8 mouse cellular contexts compared by ENCODE assay signal in genomic region chr11:33512854-33513375, GRCm38 (mm10). TPM values are rescaled to one million over a fixed set of nuclear protein-coding genes. Genes with fewer than 3 reads are reported as not detected.
A peak's percentile ranks its signal among the peaks of the same experiment; 100 is the strongest.
DNase-seq lines count a peak whose midpoint lies in the region; ATAC-seq and TF ChIP-seq lines count a peak whose summit lies in the region.

No protein-coding gene starts in this region.

- DNase-seq in thymus, adult 2 months = peak; percentile 12
- DNase-seq in thymus, postnatal 14 days = no peak
- peak; percentile 10 for DNase-seq in gonadal fat pad, adult 2 months (ENCODE audit: low read depth)
- peak; percentile 48 to 74 for DNase-seq in left cerebral cortex, postnatal 10 days (ENCODE audit: extremely low spot score in 1 of 2, low spot score in 2 of 2)
- peak; percentile 54 for DNase-seq in right cerebral cortex, postnatal 4 days

- H3K4me3 ChIP-seq in thymus, adult 2 months (ENCODE audit: control insufficient read depth, insufficient read depth, low read length) = peak overlapping the region; percentile 46
- H3K4me3 ChIP-seq in embryonic facial prominence, embryonic 12.5 days = peak overlapping the region; percentile 87
- H3K4me3 ChIP-seq in intestine, embryonic 15.5 days (replicated peaks) = peak overlapping the region; percentile 89
- H3K4me3 ChIP-seq in megakaryocyte, embryonic 14.5 days (replicated peaks) = peak overlapping the region; percentile 93

- no peak for TF ChIP-seq CTCF in thymus, adult 2 months (IDR thresholded peaks at IDR 0.05; ENCODE audit: borderline replicate concordance, control insufficient read depth, extremely low read depth, insufficient read depth, low read length, poor library complexity)

- peak overlapping the region; percentile 78 for H3K9ac ChIP-seq in embryonic facial prominence, embryonic 12.5 days
- peak overlapping the region; percentile 80 for H3K9ac ChIP-seq in intestine, embryonic 15.5 days

- no peaks in the 10 kb centered on the region for H3K36me3 ChIP-seq in thymus, adult 2 months (ENCODE audit: control insufficient read depth, insufficient read depth, low read length)
- no peaks in the 10 kb centered on the region for H3K36me3 ChIP-seq in embryonic facial prominence, embryonic 12.5 days
- H3K36me3 ChIP-seq in intestine, embryonic 15.5 days = no peaks in the 10 kb centered on the region
- H3K36me3 ChIP-seq in megakaryocyte, embryonic 14.5 days (replicated peaks; ENCODE audit: low read length) = no peaks in the 10 kb centered on the region

- peak overlapping the region; percentile 73 for H3K4me2 ChIP-seq in embryonic facial prominence, embryonic 12.5 days (replicated peaks)
- peak overlapping the region; percentile 87 for H3K4me2 ChIP-seq in intestine, embryonic 15.5 days (replicated peaks)

- H3K27me3 ChIP-seq in thymus, adult 2 months (ENCODE audit: control insufficient read depth, insufficient read depth, low read length) = peaks cover 6% of the 10 kb centered on the region; the same call in 1 of the 2 replicates
- no peaks in the 10 kb centered on the region for H3K27me3 ChIP-seq in embryonic facial prominence, embryonic 12.5 days
- H3K27me3 ChIP-seq in intestine, embryonic 15.5 days (replicated peaks) = no peaks in the 10 kb centered on the region
- peaks cover 26% of the 10 kb centered on the region for H3K27me3 ChIP-seq in megakaryocyte, embryonic 14.5 days (replicated peaks)

- no peak for TF ChIP-seq POLR2A in thymus, adult 2 months (IDR thresholded peaks at IDR 0.05; ENCODE audit: control insufficient read depth, extremely low read depth, insufficient read depth, low read length, poor library complexity)

- no peak overlapping the region for H3K27ac ChIP-seq in thymus, adult 2 months (ENCODE audit: control insufficient read depth, insufficient read depth, low read length)
- peak overlapping the region; percentile 78 for H3K27ac ChIP-seq in embryonic facial prominence, embryonic 12.5 days
- H3K27ac ChIP-seq in intestine, embryonic 15.5 days = peak overlapping the region; percentile 71

- 2% methylated on average over 43 of the region's 43 CpGs for WGBS in thymus, adult 2 months
- 1% methylated on average over 43 of the region's 43 CpGs for WGBS in embryonic facial prominence, embryonic 12.5 days
- WGBS in intestine, embryonic 15.5 days = under 1% methylated on average over 43 of the region's 43 CpGs

- peak; percentile 82 for ATAC-seq in embryonic facial prominence, embryonic 12.5 days (ENCODE audit: insufficient number of reproducible peaks, insufficient read depth, low FRiP score, low TSS enrichment)
- peak; percentile 94 for ATAC-seq in intestine, embryonic 15.5 days

- 0 out of 2 replicates have a peak, but pooled peaks cover 3% of the 10 kb centered on the region for H3K4me1 ChIP-seq in thymus, adult 2 months (replicated peaks; ENCODE audit: control insufficient read depth, insufficient read depth, low read length)
- no peaks in the 10 kb centered on the region for H3K4me1 ChIP-seq in embryonic facial prominence, embryonic 12.5 days
- no peaks in the 10 kb centered on the region for H3K4me1 ChIP-seq in intestine, embryonic 15.5 days (replicated peaks)
- peaks cover 14% of the 10 kb centered on the region for H3K4me1 ChIP-seq in megakaryocyte, embryonic 14.5 days

- no peaks in the 10 kb centered on the region for H3K9me3 ChIP-seq in embryonic facial prominence, embryonic 12.5 days
- H3K9me3 ChIP-seq in intestine, embryonic 15.5 days = no peaks in the 10 kb centered on the region
- no peaks in the 10 kb centered on the region for H3K9me3 ChIP-seq in megakaryocyte, embryonic 14.5 days

- intact Hi-C loops in left cerebral cortex, postnatal 10 days (cut with DNase I) = no loop called here

RNA-seq across cellular contexts. Expression of gene Ranbp17, which starts 0.6 kb away (rescaled TPM):
- polyA plus RNA-seq in thymus, adult 2 months (2012; rRNA removed) = 0.14 and 0.30 TPM in 2 replicates
- 8.6 and 9.3 TPM in 2 replicates for polyA plus RNA-seq in embryonic facial prominence, embryonic 12.5 days (2016; fragmentation: Nextera tagmentation; extraction: Ambion mirVana)
- 1.1 and 1.3 TPM in 2 replicates for polyA plus RNA-seq in gonadal fat pad, adult 2 months (2012; rRNA removed)
- polyA plus RNA-seq in intestine, embryonic 15.5 days (2015; fragmentation: Nextera tagmentation; extraction: Ambion mirVana) = 2.7 TPM in 2 replicates
- total RNA-seq in left cerebral cortex, postnatal 10 days (2021) = 10 to 100 TPM in 1 of 2 experiments, 1 to 10 TPM in 1; 9.6 to 10.8 TPM
- 0.16 TPM in 1 of 2 replicates, not detected in the other for polyA plus RNA-seq in megakaryocyte, embryonic 14.5 days (2012; ENCODE audit: insufficient read depth, low replicate concordance)
